Mouse (Mus musculus) midbrain, embryonic 16.5 days (tissue): ENCODE data around the gene Gm28729. TPM values are rescaled to one million over a fixed set of nuclear protein-coding genes. Genes with fewer than 3 reads are reported as not detected.
A peak's percentile ranks its signal among the peaks of the same experiment; 100 is the strongest.
"Not testable (repeated sequence)": the region's sequence is repeated elsewhere in the genome, so short reads cannot be mapped to it uniquely, and the experiment has no call there.

Experiments
- ATAC-seq: fragments of 200-750 bp; cut with Nextera tagmentation; 2 replicates; pipeline ENCODE4 v1.8.0; 2017; ENCODE audit warnings: moderate TSS enrichment
- H3K27ac ChIP-seq: fragments of 300-500 bp; sonication (generic); 2 replicates; pipeline ENCODE4 v1.5.1; 2014; ENCODE audit warnings: mild to moderate bottlenecking, low read length, mixed read lengths
- H3K27me3 ChIP-seq: fragments of 300-500 bp; sonication (generic); 2 replicates; pipeline ENCODE4 v1.6.1; 2014; ENCODE audit warnings: low read depth, low read length, mixed read lengths; ENCODE audit not compliant: control insufficient read depth, insufficient read depth
- H3K36me3 ChIP-seq: fragments of 300-500 bp; sonication (generic); 2 replicates; pipeline ENCODE4 v1.6.1; 2014; ENCODE audit warnings: mild to moderate bottlenecking, low read length, moderate library complexity, mixed read lengths; ENCODE audit not compliant: control insufficient read depth, insufficient read depth
- H3K4me1 ChIP-seq: fragments of 300-500 bp; sonication (generic); 2 replicates; pipeline ENCODE4 v1.6.1; 2014; ENCODE audit warnings: mild to moderate bottlenecking, low read length, mixed read lengths; ENCODE audit not compliant: control insufficient read depth, insufficient read depth
- H3K4me2 ChIP-seq: fragments of 300-500 bp; sonication (generic); 2 replicates; pipeline ENCODE4 v1.6.1; 2014; ENCODE audit warnings: mild to moderate bottlenecking, low read length, mixed read lengths
- H3K4me3 ChIP-seq: fragments of 300-500 bp; sonication (generic); 2 replicates; pipeline ENCODE4 v1.5.1; 2014; ENCODE audit warnings: low read depth, mild to moderate bottlenecking, low read length, moderate library complexity, mixed read lengths
- H3K9ac ChIP-seq: fragments of 300-500 bp; sonication (generic); 2 replicates; pipeline ENCODE4 v1.6.1; 2014; ENCODE audit warnings: low read depth, low read length, mixed read lengths
- H3K9me3 ChIP-seq: fragments of 300-500 bp; sonication (generic); replicated peaks from 2 replicates; pipeline ENCODE4 v1.6.1; 2014; ENCODE audit warnings: mild to moderate bottlenecking, low read length, mixed read lengths; ENCODE audit not compliant: control insufficient read depth, poor library complexity, severe bottlenecking
- WGBS: fragments of 180-500 bp; shearing (Covaris S2); extraction: QIAGEN DNeasy Blood & Tissue Kit; methylation state at CpG from one replicate; pipeline ENCODE4 v1.1.7; 2014; 5-methylcytosine and 5-hydroxymethylcytosine counted together
- polyA plus RNA-seq: library from polyadenylated mRNA; unstranded; fragments of >200 nt; fragmentation: Nextera tagmentation; extraction: Ambion mirVana; gene quantifications from 2 replicates; pipeline ENCODE4 v1.2.1, GENCODE M21; 2015

Gm28729 gene
- polyA plus RNA-seq, 1 experiment from 2014 or later = 0.48 TPM

GRCm38 (mm10) chr9:96543643-96544640, 18.9 kb upstream of the Gm28729 start:
- Histone ChIP-seq H3K9me3 (no peaks in the 10 kb centered on the region), H3K4me3 (peak overlapping the region; percentile 21), H3K4me1 (peaks cover 4% of the 10 kb centered on the region), H3K27ac (peak overlapping the region; percentile 43; the same call in 1 of the 2 replicates), H3K36me3 (peaks cover 8% of the 10 kb centered on the region; the same call in 1 of the 2 replicates), H3K27me3 (no peaks in the 10 kb centered on the region), H3K9ac (peak overlapping the region; percentile 12; the same call in 1 of the 2 replicates), H3K4me2 (peak overlapping the region; percentile 47)
- 22% methylated on average over 27 of the region's 27 CpGs for WGBS
- peak; percentile 95 for ATAC-seq

- no peak overlapping the region for H3K4me2 ChIP-seq
- H3K36me3 ChIP-seq = peaks cover 2% of the 10 kb centered on the region; the same call in 1 of the 2 replicates
- H3K4me1 ChIP-seq = peaks cover 3% of the 10 kb centered on the region
- no peak overlapping the region for H3K27ac ChIP-seq
- no peaks in the 10 kb centered on the region for H3K9me3 ChIP-seq
- H3K4me3 ChIP-seq = no peak overlapping the region
- no peak overlapping the region for H3K9ac ChIP-seq
- 66% methylated on average over 10 of the region's 10 CpGs for WGBS
- no peaks in the 10 kb centered on the region for H3K27me3 ChIP-seq
- ATAC-seq = no peak
These were observed 13.9 kb upstream of the Gm28729 start for GRCm38 (mm10) chr9:96538916-96539315.

DNA sequence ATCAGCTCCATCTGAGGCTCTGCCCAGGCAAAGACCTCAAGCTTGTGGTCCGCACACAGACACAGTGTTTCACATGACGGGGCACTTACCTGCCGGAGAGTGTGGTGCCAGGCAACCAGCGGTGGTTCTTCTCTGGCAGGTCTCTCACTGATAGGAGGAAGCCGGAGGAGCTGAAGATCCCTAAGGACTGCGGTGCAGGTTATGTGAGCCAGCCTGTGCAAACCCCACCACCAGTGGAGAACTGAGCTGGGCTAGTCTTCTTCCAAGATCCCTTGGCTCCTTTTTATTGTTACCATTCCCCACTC, 12.5 kb upstream of the Gm28729 start:
- H3K4me3 ChIP-seq = no peak overlapping the region
- no peak overlapping the region for H3K27ac ChIP-seq
- no peak overlapping the region for H3K4me2 ChIP-seq
- no peaks in the 10 kb centered on the region for H3K9me3 ChIP-seq
- H3K27me3 ChIP-seq = no peaks in the 10 kb centered on the region
- 0 out of 2 replicates have a peak, but pooled peaks cover 3% of the 10 kb centered on the region for H3K4me1 ChIP-seq
- ATAC-seq = peak; percentile 33; the same call in 1 of the 2 replicates
- H3K36me3 ChIP-seq = peaks cover 2% of the 10 kb centered on the region; the same call in 1 of the 2 replicates
- no peak overlapping the region for H3K9ac ChIP-seq
- WGBS = 88% methylated on average over 6 of the region's 6 CpGs

- H3K4me1 ChIP-seq = 0 out of 2 replicates have a peak, but pooled peaks cover 3% of the 10 kb centered on the region
- peaks cover 2% of the 10 kb centered on the region; the same call in 1 of the 2 replicates for H3K36me3 ChIP-seq
- WGBS = 39% methylated on average over 36 of the region's 37 CpGs
- peak overlapping the region; percentile 60 for H3K4me2 ChIP-seq
- no peaks in the 10 kb centered on the region for H3K27me3 ChIP-seq
- ATAC-seq = peak; percentile 79
- peak overlapping the region; percentile 59 for H3K9ac ChIP-seq
- H3K4me3 ChIP-seq = peak overlapping the region; percentile 34
- H3K9me3 ChIP-seq = no peaks in the 10 kb centered on the region
- no peak overlapping the region for H3K27ac ChIP-seq
These were observed 12.0 kb upstream of the Gm28729 start for GRCm38 (mm10) chr9:96536895-96537614.

- H3K4me1 ChIP-seq, H3K4me3 ChIP-seq, H3K9ac ChIP-seq, H3K27me3 ChIP-seq, ATAC-seq, H3K9me3 ChIP-seq, H3K27ac ChIP-seq, H3K4me2 ChIP-seq, H3K36me3 ChIP-seq: not testable (repeated sequence)
- 92% methylated on average over 3 of the region's 4 CpGs for WGBS
These were observed 11.0 kb upstream of the Gm28729 start for GRCm38 (mm10) chr9:96536093-96536492.

GRCm38 (mm10) chr9:96535431-96535830, 10.4 kb upstream of the Gm28729 start:
- H3K9ac ChIP-seq = no peak overlapping the region
- no peaks in the 10 kb centered on the region for H3K36me3 ChIP-seq
- H3K4me3 ChIP-seq = no peak overlapping the region
- WGBS = 85% methylated on average over 6 of the region's 6 CpGs
- no peak for ATAC-seq
- no peaks in the 10 kb centered on the region for H3K9me3 ChIP-seq
- H3K27ac ChIP-seq = no peak overlapping the region
- H3K4me1 ChIP-seq = 0 out of 2 replicates have a peak, but pooled peaks cover 5% of the 10 kb centered on the region
- H3K27me3 ChIP-seq = no peaks in the 10 kb centered on the region
- H3K4me2 ChIP-seq = no peak overlapping the region

GRCm38 (mm10) chr9:96534256-96534655, 9.2 kb upstream of the Gm28729 start:
- Histone ChIP-seq H3K4me1 (0 out of 2 replicates have a peak, but pooled peaks cover 6% of the 10 kb centered on the region), H3K9ac (no peak overlapping the region), H3K27ac (no peak overlapping the region), H3K27me3 (no peaks in the 10 kb centered on the region), H3K9me3 (no peaks in the 10 kb centered on the region), H3K4me2 (no peak overlapping the region), H3K36me3 (no peaks in the 10 kb centered on the region), H3K4me3 (no peak overlapping the region)
- ATAC-seq = no peak
- 93% methylated on average over 4 of the region's 4 CpGs for WGBS

DNA sequence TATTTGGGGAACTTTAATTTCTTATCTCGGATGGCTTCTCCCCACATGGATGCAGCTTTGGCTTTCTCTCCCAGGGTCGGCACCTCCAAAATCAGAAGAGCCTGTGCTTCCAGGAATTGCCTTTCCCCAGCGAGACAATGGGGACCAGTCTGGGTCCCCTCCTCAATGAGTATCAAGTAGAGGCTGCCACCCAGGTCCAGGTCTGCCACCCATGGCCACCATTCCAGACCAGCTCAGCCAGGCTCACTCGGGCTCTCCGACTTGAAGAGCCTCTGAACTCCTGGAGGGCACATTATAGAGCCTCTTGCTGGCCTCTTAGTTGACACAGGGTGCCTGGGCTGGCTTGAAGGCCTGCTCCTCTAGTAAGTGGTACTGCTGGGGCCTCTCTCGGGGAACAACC, 8.4 kb upstream of the Gm28729 start:
- ATAC-seq = no peak
- Histone ChIP-seq H3K4me2 (no peak overlapping the region), H3K36me3 (no peaks in the 10 kb centered on the region), H3K4me3 (no peak overlapping the region), H3K4me1 (0 out of 2 replicates have a peak, but pooled peaks cover 6% of the 10 kb centered on the region), H3K9me3 (no peaks in the 10 kb centered on the region), H3K27ac (no peak overlapping the region), H3K9ac (no peak overlapping the region), H3K27me3 (no peaks in the 10 kb centered on the region)
- WGBS = 80% methylated on average over 6 of the region's 6 CpGs
